Mouse (Mus musculus) CD4-positive, CD25-positive, alpha-beta regulatory T cell, adult 9 weeks (primary cell): ENCODE measurements around the gene Tlr12. TPM values are rescaled to one million over a fixed set of nuclear protein-coding genes. Genes with fewer than 3 reads are reported as not detected.

Experiments
- polyA plus RNA-seq: library from polyadenylated mRNA; unstranded; fragments of 100-300 nt; shearing (Covaris generic); gene quantifications from one replicate; pipeline ENCODE4 v1.2.1, GENCODE M21; 2017

The Tlr12 gene
- 7.3 TPM for polyA plus RNA-seq

GRCm38 (mm10) chr4:128618246-128618911 lies at the start of gene Tlr12:
Gene Tlr12 (minus strand): TSS chr4:128618619.

DNA sequence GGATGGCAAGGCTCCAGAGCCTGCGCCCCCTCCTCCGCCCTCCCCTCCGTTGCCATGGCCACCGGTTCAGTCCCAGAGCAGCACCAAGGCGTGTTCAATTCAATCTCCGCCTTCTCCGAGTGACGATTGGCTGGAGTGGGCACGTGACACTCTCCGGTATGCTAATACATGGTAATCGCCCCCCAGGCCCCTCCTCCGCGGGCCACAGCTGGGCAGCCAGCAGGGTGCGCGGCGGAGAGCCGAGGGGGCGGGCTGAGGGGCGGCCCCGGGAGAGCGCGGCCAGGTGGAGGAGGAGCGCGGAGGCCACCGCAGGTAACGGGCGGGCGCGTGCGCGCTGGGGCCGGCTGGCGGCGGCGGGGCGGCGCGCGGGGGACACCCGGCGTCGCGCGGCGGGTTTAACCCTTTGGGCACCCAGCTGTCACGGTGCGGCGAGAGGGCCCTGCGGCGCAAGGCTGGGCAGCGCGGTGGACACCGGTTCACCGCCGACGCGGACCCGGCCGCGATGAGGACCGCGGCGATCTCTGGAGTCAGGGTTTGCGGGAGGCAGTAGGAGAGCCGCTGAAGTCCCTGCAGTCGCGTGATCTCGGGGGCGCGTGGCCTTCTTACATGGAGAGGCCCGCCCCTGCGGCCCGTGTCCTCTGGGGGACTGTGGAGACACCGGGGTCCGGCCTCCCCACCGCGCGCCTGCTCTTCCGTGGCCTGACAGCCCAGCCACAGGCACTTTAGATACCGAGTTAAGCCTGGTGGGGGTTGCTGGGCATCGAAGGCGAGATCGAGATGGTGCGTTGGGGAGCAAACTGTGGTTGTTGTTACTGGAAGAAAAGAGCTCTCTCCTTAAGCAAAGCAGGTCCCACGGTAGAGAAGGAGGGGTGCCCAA lies 36.3 kb upstream of the Tlr12 start, which contains the start of gene Phc2:
TSS of gene Phc2 (plus strand) at position 198 of the 877 bp plus-strand sequence.

GRCm38 (mm10) chr4:128609925-128610402 lies 8.5 kb downstream of the Tlr12 start, which contains the start of gene Zscan20:
Gene Zscan20 (minus strand): TSS chr4:128610098.

Other genes with a start within 250 kb of the Tlr12 start
- 14.2 TPM for gene Zscan20, start 8.5 kb downstream of the Tlr12 start, polyA plus RNA-seq
- 9.9 TPM for gene Phc2, start 36.1 kb upstream of the Tlr12 start, polyA plus RNA-seq
- gene A3galt2, start 136.7 kb upstream of the Tlr12 start, polyA plus RNA-seq: not detected
- gene Zfp362, start 187.4 kb upstream of the Tlr12 start, polyA plus RNA-seq: 24.6 TPM